Mouse (Mus musculus): ENCODE results near the gene Ppp1r1b. TPM values are rescaled to one million over a fixed set of nuclear protein-coding genes. Genes with fewer than 3 reads are reported as not detected.

Ppp1r1b gene
- polyA plus RNA-seq, 1 experiment from 2014 or later, result 0.13 TPM

GRCm38 (mm10) chr11:98355732-98356299 is 7.6 kb downstream of the Ppp1r1b start:
- H3K9ac ChIP-seq, result no peak overlapping the region
- 7% methylated on average over 6 of the region's 6 CpGs for WGBS
- peaks cover 31% of the 10 kb centered on the region for H3K4me1 ChIP-seq
- no peak overlapping the region for H3K27ac ChIP-seq
- H3K27me3 ChIP-seq (replicated peaks), result peaks cover 40% of the 10 kb centered on the region
- H3K4me2 ChIP-seq (replicated peaks), result no peak overlapping the region
- no peak for ATAC-seq (ENCODE audit: low FRiP score, low read depth)
- H3K36me3 ChIP-seq, result no peaks in the 10 kb centered on the region
- no peaks in the 10 kb centered on the region for H3K9me3 ChIP-seq
- no peak overlapping the region for H3K4me3 ChIP-seq

- peaks cover 30% of the 10 kb centered on the region for H3K27me3 ChIP-seq (replicated peaks)
- H3K36me3 ChIP-seq, result no peaks in the 10 kb centered on the region
- no peak for ATAC-seq (ENCODE audit: low FRiP score, low read depth)
- H3K9me3 ChIP-seq, result no peaks in the 10 kb centered on the region
- WGBS, result 77% methylated on average over 7 of the region's 7 CpGs
- peak overlapping the region; percentile 38; the same call in 1 of the 2 replicates for H3K9ac ChIP-seq
- no peak overlapping the region for H3K27ac ChIP-seq
- H3K4me2 ChIP-seq (replicated peaks), result peak overlapping the region; percentile 86; the same call in 1 of the 2 replicates
- H3K4me1 ChIP-seq, result peaks cover 41% of the 10 kb centered on the region
- H3K4me3 ChIP-seq, result no peak overlapping the region
Measured at GRCm38 (mm10) chr11:98356625-98357394, 8.6 kb downstream of the Ppp1r1b start.

GRCm38 (mm10) chr11:98357396-98358160 is 9.4 kb downstream of the Ppp1r1b start:
- Histone ChIP-seq H3K4me1 (peaks cover 46% of the 10 kb centered on the region), H3K36me3 (no peaks in the 10 kb centered on the region), H3K4me2 (replicated peaks) (peak overlapping the region; percentile 86), H3K9me3 (no peaks in the 10 kb centered on the region), H3K27me3 (replicated peaks) (peaks cover 22% of the 10 kb centered on the region), H3K9ac (peak overlapping the region; percentile 38), H3K4me3 (peak overlapping the region; percentile 71), H3K27ac (0 out of 2 replicates have a peak overlapping the region, but pooled peaks have one; percentile 50)
- WGBS, result 10% methylated on average over 13 of the region's 13 CpGs
- ATAC-seq (ENCODE audit: low FRiP score, low read depth), result peak; percentile 14; the same call in 1 of the 2 replicates

- H3K4me1 ChIP-seq, result peaks cover 46% of the 10 kb centered on the region
- H3K4me2 ChIP-seq (replicated peaks), result peak within 1 kb of the TSS; percentile 86
- WGBS, result under 1% methylated on average over 59 of the region's 60 CpGs
- ATAC-seq (ENCODE audit: low FRiP score, low read depth), result peak; percentile 85
- no peaks in the 10 kb centered on the region for H3K9me3 ChIP-seq
- peak within 1 kb of the TSS; percentile 71 for H3K4me3 ChIP-seq
- H3K9ac ChIP-seq, result peak within 1 kb of the TSS; percentile 73
- peaks cover 17% of the 10 kb centered on the region for H3K27me3 ChIP-seq (replicated peaks)
- no peaks in the 10 kb centered on the region for H3K36me3 ChIP-seq
- peak within 1 kb of the TSS; percentile 64; the same call in 1 of the 2 replicates for H3K27ac ChIP-seq
Measured at GRCm38 (mm10) chr11:98358161-98359083, 10.2 kb downstream of the Ppp1r1b start, which contains the start of gene Stard3. Stard3 (plus strand) TSS chr11:98358368.

GRCm38 (mm10) chr11:98360866-98361521 is 12.8 kb downstream of the Ppp1r1b start:
- H3K4me3 ChIP-seq, result no peak overlapping the region
- no peak for ATAC-seq (ENCODE audit: low FRiP score, low read depth)
- H3K4me2 ChIP-seq (replicated peaks), result peak overlapping the region; percentile 38
- peak overlapping the region; percentile 66 for H3K27ac ChIP-seq
- H3K27me3 ChIP-seq (replicated peaks), result no peaks in the 10 kb centered on the region
- WGBS, result 40% methylated on average over 9 of the region's 9 CpGs
- no peaks in the 10 kb centered on the region for H3K36me3 ChIP-seq
- H3K9ac ChIP-seq, result peak overlapping the region; percentile 30
- no peaks in the 10 kb centered on the region for H3K9me3 ChIP-seq
- peaks cover 43% of the 10 kb centered on the region for H3K4me1 ChIP-seq

- Histone ChIP-seq H3K36me3 (no peaks in the 10 kb centered on the region), H3K9me3 (no peaks in the 10 kb centered on the region), H3K4me1 (peaks cover 33% of the 10 kb centered on the region), H3K9ac (no peak overlapping the region), H3K27ac (no peak overlapping the region), H3K4me2 (replicated peaks) (no peak overlapping the region), H3K4me3 (no peak overlapping the region), H3K27me3 (replicated peaks) (no peaks in the 10 kb centered on the region)
- 89% methylated on average over 5 of the region's 5 CpGs for WGBS
- ATAC-seq (ENCODE audit: low FRiP score, low read depth), result no peak
Measured at GRCm38 (mm10) chr11:98363817-98364216, 15.6 kb downstream of the Ppp1r1b start.

- Histone ChIP-seq H3K9me3 (no peaks in the 10 kb centered on the region), H3K9ac (no peak overlapping the region), H3K4me3 (no peak overlapping the region), H3K27ac (no peak overlapping the region), H3K4me2 (replicated peaks) (no peak overlapping the region), H3K4me1 (peaks cover 28% of the 10 kb centered on the region), H3K36me3 (no peaks in the 10 kb centered on the region), H3K27me3 (replicated peaks) (no peaks in the 10 kb centered on the region)
- ATAC-seq (ENCODE audit: low FRiP score, low read depth), result no peak
- 96% methylated on average over 5 of the region's 5 CpGs for WGBS
Measured at GRCm38 (mm10) chr11:98364410-98364809, 16.2 kb downstream of the Ppp1r1b start.

- no peaks in the 10 kb centered on the region for H3K27me3 ChIP-seq (replicated peaks)
- WGBS, result 75% methylated on average over 10 of the region's 10 CpGs
Measured at GRCm38 (mm10) chr11:98366290-98366689, 18.1 kb downstream of the Ppp1r1b start.

GRCm38 (mm10) chr11:98367171-98367862 is 19.1 kb downstream of the Ppp1r1b start:
- H3K27me3 ChIP-seq (replicated peaks), result no peaks in the 10 kb centered on the region
- no peak overlapping the region for H3K4me2 ChIP-seq (replicated peaks)
- no peak overlapping the region for H3K9ac ChIP-seq
- H3K27ac ChIP-seq, result no peak overlapping the region
- 89% methylated on average over 10 of the region's 10 CpGs for WGBS
- H3K4me3 ChIP-seq, result no peak overlapping the region
- no peak for ATAC-seq (ENCODE audit: low FRiP score, low read depth)
- peaks cover 21% of the 10 kb centered on the region for H3K4me1 ChIP-seq
- no peaks in the 10 kb centered on the region for H3K9me3 ChIP-seq
- no peaks in the 10 kb centered on the region for H3K36me3 ChIP-seq

More at GRCm38 (mm10) chr11:98366290-98366689, 18.1 kb downstream of the Ppp1r1b start:
- peaks cover 22% of the 10 kb centered on the region for H3K4me1 ChIP-seq
- H3K27ac ChIP-seq, result no peak overlapping the region
- no peaks in the 10 kb centered on the region for H3K9me3 ChIP-seq
- H3K36me3 ChIP-seq, result no peaks in the 10 kb centered on the region
- no peak overlapping the region for H3K9ac ChIP-seq
- no peak for ATAC-seq (ENCODE audit: low FRiP score, low read depth)
- no peak overlapping the region for H3K4me2 ChIP-seq (replicated peaks)
- no peak overlapping the region for H3K4me3 ChIP-seq

GRCm38 (mm10) chr11:98367863-98368186 is 19.6 kb downstream of the Ppp1r1b start:
- ATAC-seq (ENCODE audit: low FRiP score, low read depth), result no peak
- no peaks in the 10 kb centered on the region for H3K36me3 ChIP-seq
- no peak overlapping the region for H3K27ac ChIP-seq
- H3K9me3 ChIP-seq, result no peaks in the 10 kb centered on the region
- WGBS, result 89% methylated on average over 7 of the region's 7 CpGs
- H3K4me2 ChIP-seq (replicated peaks), result no peak overlapping the region
- H3K9ac ChIP-seq, result no peak overlapping the region
- peaks cover 21% of the 10 kb centered on the region for H3K4me1 ChIP-seq
- no peaks in the 10 kb centered on the region for H3K27me3 ChIP-seq (replicated peaks)
- H3K4me3 ChIP-seq, result no peak overlapping the region
